Mouse (Mus musculus) erythroid progenitor cell, adult 5-6 weeks (primary cell): Measurements from ENCODE around the gene Kcnj4. TPM values are rescaled to one million over a fixed set of nuclear protein-coding genes. Genes with fewer than 3 reads are reported as not detected.

Experiments used
- ATAC-seq: replicated peaks from 2 replicates; pipeline ENCODE4 v1.8.0; 2016; ENCODE audit warnings: moderate number of reproducible peaks, mild to moderate bottlenecking, moderate TSS enrichment, inconsistent platforms; ENCODE audit not compliant: poor library complexity, low FRiP score, severe bottlenecking
- total RNA-seq, 2 experiments: library from RNA; stranded (forward) in 1 of 2; stranded (reverse) in 1 of 2; fragments of 150-400 nt in 1 of 2; fragments of 186-747, 209-891 nt in 1 of 2; gene quantifications; 2 replicates each; pipeline versions ENCODE4 v1.2.3 to v1.2.4; 2015 to 2017; ENCODE audit warnings: low replicate concordance in 2 of 2

The Kcnj4 gene
- total RNA-seq, 2 experiments from 2014 or later: not detected

DNA sequence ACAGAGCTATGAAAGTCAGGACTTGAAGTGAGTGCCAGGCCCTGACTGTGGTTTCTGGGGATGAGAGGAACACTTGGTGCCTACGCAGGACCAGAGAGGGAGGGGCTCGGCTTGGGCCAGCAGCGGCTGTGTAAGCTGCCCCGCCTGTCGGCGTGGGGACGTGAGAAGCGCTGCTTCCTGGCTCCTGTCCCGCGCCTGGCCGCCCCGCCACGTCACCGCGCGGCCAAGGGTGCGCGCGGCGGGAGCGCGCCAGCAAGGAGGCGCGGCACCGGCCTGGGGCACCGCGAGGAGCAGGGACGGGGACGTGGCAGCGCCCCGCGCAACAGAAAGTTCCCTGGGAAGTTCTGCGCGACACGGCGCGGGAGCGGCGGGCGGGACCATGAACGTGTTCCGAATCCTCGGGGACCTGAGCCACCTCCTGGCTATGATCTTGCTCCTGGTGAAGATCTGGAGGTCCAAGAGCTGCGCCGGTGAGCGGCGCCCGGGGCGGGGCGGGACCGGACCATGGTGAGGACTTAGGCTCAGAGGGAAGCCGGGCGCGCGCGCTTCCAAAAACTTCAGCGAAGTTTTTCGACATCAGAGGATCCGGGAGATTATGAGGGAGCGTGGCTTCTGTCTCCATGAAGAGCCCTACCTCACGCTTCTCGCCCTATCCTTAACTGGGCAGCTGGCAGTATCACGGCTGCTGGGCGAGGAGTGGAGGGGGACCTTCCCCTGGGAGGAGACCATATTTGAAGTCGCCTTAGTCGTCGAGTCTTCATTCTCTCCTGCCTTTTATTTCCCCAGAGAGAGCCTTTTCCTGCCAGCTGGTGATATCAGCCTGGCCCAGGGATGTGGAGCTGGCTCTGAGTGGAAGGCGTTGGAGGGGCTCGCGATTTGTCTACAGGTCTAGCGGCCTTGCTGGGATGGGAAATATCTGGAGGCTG is 11.4 kb upstream of the Kcnj4 start, which contains the start of gene Kdelr3:
Kdelr3 (plus strand) TSS at position 241 of the 926 bp plus-strand sequence.
- ATAC-seq: no peak

DNA sequence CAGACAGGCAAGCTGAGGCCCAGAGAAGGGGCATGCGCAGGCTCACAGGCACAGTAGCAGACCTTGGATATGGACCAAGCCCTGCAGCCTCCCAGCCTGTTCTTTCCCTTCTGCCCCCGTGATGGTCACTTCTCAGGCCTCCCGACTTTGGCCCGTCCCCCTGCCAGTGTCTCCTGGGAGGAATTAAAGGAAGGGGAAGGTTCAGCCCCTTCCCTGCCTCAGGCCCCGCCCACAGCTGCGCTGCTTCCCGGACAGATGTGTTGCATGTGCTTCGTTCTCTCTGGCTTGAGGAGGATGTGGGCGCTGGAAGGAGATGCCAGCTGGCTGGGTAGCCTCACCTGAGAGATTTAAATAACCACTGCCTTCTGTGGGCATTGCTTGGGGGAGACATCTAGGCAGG is 8.9 kb upstream of the Kcnj4 start:
- no peak for ATAC-seq

DNA sequence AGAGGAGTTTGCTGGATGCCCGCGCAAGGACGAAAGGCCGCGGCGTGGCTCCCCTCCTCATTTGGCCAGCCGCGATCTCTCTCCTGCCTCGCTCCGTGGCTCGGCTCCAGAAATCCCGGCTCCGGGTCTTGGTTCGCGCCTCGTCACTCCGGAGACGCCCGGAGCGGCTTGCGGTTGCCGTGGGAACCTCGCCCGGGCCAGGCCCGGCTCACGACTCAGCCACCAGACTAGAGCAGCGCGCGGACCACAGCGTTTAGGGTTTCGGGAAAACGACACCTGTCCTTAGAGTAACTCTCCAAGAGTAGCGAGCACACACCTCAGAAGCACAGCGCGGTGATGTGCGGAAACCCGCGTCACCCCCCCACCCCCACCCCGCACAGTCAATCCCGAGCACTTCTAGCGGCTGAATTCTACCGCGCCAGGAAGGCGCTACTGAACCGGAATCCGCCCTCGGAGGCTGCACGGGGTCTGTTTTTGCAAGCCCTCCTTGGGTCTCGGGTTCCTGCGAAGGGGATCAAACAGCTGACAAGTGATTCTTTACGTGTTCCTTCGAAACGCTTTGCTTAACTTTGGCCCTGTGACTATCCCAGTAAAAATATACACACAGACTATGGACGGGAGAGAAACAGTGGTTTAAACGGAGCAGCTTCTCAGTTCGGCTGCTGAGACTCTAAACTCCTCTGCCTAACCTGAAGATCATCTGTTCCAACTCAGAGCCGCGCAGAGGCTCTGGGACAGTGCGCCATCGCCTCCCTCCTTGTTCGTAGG is 6.7 kb upstream of the Kcnj4 start:
- ATAC-seq: 0 out of 2 replicates have a peak, but pooled peaks have one; percentile 29

DNA sequence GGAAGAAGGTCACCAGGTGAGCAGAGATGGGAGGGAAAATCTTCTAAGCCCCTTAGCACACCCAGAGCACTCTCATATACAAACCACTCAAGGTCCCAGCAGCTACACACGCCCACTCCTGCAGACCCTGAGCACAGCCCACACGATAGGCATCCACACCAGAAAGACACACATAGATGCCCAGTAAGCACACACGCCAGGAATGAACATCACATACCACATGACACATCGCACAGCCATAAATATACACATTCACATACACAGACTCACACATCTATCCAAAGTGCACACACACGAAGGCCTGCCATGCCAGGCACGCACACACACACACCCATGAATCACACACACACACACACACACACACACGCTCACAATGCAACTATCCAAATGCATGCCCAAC is 5.4 kb upstream of the Kcnj4 start:
- no peak for ATAC-seq

DNA sequence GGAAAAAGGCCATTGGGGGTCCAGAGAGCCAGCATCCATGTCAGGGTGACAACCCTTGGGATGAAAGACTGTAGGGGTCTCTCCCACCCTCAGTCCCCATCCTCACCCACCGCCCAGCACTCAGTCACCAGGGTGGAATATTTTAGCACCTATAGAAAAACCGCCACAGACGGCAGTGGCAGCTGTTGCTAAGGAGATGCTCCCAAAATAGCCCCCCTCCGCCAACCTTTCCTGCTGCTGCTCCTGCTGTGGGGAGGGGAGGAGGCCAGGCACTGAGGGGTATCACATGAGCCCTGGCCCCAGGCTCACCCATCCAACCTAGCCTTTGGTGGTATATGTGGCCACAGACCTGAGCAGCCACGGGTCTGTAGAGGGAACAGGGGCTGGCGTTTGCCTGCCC is 5.0 kb upstream of the Kcnj4 start:
- ATAC-seq: no peak

DNA sequence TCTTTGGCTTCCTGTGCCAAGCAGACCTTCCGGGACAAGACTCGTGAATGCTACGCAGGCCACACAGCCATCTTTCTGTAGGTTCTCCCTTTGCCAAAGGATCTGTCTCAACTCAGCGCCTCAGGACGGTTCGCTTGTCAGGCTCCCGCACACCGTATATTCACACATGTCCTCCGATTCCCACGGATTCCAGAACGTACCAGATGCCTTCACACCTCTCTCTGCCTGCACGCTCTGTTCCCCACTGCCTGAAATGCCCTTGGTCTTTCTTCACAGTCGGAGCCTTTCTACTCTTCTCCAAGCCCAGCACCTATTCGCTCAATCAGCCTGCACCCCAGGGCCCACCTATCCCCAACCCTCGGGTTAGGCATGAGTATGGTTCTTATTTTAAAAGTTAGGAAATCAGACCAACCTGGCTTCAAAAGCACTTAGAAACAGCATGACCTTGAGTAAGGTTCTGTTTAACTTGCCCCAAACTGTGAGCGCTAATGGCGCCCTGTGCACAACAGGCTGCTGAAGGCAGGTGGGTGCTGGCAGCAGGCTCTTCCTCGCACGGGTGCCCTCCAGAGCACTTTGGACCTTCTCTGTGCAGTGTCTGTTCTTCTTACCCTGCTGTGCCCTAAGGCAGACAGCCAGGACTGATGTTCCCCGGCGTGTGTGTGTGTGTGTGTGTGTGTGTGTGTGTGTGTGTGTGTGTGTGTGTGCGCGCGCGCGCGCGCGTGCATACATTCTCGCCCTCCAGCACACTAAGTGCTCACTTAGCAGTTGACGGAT is 2.2 kb upstream of the Kcnj4 start:
- ATAC-seq: no peak

DNA sequence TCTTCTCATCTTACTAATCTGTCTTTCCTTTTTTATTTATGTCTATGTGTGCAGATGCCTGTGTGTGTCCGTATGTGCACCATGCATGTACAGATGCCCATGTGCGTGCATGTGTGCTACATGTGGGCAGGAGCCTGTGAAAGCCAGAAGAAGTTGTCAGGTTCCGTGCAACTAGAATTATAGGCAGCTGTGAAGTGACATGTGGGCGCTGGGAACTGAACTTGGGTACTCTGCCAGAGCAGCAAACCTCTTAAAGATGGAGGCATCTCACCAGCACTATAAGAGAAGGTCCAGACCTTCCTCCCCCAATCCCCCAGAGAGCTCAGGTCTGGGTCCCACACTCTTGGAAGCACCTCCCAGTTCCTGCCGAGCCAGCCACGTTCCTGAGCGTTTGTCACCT is 1.4 kb upstream of the Kcnj4 start:
- ATAC-seq: no peak

DNA sequence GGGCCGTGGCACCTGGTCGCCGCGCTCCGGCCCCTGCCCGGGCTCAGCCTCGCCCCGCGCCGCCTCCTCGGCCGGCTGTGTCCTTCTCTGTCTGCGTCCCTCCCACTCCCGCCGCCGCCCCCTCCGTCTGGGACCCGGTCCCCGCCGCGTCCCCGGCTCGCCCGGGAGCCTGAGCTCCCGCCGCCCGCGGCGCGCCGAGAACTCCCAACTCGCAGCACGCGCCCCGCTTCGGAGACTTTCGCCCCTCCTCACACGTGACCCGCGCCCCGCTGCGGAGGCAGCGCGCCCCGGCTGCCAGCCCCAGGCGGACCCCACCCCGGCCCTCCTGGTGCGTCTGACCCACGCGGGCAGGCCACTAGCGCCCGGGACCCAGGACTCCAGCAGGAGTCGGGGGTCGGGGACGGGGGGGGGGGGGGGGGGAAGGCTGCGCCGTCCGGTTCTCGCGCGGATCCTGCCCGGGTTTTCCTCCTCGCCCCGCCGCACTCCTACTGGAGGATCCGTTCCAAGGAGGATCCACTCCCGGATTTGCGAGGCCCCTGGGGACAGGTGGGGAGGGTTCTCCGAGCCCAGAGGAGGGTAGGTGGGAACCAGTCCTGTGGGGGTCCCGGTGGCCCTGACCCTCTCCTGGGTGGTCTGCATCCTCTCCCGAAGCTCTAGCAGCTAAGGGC is 709 bp upstream of the Kcnj4 start:
- ATAC-seq: no peak

DNA sequence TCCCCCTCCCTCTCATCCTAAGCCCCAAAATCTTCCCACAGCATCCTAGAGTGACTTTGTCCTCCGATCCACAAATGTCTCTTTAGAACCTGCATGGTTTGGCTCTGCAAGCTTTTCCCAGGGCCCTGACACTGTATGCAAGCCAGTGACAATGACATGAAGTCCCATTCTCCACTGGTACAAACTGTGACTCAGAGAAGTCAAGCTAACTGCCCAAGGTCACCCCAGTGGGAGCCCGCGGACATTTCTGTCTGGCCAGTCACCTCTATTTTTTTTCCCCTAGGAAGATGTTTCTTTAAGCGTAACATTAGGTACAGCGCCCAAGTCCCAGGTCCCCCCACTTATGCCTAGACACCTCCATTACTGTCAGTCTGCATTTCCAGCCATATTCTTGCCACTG is 1.6 kb downstream of the Kcnj4 start:
- ATAC-seq: no peak

DNA sequence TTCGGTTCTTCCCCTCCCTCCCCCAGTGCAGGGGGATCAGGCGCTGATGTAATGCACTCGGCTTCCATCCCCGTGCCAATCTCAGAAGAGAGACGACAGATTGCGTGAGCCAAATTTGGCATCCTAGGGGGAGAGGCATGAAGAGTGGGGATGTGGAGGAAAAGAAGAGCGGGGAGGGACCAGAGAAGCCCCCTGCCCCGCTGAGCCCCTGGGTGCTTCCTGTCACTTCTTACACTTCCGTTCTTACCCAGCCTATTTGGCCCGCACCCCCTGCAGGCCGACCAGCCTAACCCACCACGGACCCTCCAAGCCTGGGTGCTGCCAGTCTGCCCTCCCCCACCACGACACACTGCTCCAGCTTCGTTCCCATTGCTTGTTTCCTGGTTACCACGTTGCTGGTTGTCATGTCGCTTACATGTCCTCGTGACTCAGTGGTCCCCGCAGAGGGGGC is 2.1 kb downstream of the Kcnj4 start:
- no peak for ATAC-seq

DNA sequence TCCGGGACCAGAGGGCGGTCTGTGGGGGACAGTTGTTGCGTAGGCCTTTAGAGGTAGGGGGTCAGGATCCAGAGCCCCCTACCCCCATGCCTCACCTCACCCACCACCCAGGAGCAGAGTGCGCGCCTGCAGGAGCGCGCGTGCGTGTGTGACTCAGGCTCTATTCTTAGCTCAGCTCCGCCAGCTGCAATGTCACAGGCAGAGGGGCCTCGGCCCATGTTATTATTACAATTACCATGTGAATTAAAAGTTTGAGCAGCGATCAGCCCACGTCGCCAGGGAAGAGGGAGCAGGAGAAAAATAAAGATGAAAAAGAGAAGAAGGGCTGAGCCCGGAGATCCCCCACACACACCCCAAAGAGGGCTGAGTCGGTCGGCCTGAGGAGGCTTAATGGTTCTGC is 4.9 kb downstream of the Kcnj4 start:
- ATAC-seq: no peak

DNA sequence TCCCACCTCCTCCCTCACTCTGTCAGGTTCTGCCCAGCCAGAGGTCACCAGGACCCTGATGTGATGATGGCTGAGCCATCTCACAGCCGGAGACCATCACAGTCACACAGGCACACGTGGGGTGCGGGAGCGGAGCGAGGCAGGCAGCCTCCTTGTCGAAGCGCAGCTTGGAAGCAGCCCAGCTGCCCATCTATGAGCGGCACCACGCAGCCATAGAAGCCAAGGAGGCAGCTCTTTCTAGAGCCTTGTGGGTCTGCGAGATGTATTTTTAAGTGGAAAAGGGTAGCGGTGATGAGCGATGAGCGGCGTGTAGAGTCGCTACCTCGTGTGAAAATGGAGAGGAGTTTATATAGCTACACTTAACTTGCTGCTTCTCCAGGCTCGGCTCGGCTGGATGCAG is 11.5 kb downstream of the Kcnj4 start:
- ATAC-seq: no peak

DNA sequence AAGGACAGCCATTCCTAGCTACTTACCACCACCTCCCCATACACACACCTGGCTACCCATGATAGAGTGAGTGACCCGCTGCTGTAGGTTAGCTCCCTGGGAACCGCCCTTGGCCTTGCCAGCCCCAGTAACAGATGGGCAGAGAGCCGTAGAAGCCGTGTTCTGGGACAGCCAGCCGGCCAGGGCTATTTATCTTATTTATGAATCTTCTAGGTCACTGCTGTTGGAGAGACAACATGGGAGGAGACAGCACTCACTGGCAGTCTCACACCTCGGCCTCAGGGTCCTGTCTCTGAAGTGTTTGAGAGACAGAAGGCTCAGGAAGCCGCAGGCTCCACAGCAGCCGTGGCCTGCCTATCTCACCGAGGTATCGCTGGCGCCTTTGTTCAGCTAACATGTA is 15.6 kb downstream of the Kcnj4 start:
- ATAC-seq: no peak

DNA sequence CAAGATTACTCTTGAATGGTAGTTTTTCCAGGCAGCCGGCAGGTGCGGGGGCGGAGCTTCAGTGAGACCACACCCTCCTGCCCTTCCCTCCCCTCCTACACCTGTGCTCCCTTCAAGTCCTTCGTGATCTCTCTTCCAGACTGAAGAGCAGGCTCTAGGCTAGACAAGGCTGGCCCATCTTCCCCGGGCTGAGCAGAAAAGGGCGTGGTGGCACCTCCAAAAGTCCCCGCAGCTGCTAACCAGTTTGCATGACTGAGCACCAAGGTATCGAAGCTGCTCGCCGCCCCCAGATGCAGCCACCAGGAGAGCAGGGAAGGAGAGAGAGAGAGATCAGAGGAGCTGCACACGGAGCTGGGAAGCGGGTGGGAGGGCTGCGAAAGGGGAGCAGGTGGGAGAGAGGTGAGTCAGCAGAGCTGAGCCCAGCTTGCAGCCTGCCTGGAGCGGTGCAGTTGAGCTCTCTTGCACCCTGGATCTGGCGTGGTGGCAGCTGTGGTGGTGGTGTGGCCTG is 23.8 kb downstream of the Kcnj4 start:
- no peak for ATAC-seq

DNA sequence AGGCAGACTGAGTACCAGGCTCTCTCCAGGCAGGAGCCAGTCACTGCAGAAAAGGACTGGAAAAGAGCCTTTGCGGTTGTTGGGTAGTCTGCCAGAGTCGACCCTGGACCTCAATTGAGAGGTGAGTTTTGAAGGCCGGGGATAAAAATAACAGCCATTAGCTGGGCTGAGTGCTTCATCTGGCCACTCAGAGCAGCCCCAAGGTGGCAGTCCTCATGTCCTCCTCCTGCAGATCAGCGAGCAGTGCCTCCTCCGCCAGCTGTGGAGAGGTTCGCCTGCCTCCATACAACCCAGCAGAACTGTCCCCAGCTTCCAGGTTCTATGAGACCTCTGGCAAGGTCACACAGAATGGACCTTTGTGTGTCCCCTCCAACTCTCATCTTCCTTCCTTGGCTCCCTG is 27.8 kb downstream of the Kcnj4 start:
- no peak for ATAC-seq

DNA sequence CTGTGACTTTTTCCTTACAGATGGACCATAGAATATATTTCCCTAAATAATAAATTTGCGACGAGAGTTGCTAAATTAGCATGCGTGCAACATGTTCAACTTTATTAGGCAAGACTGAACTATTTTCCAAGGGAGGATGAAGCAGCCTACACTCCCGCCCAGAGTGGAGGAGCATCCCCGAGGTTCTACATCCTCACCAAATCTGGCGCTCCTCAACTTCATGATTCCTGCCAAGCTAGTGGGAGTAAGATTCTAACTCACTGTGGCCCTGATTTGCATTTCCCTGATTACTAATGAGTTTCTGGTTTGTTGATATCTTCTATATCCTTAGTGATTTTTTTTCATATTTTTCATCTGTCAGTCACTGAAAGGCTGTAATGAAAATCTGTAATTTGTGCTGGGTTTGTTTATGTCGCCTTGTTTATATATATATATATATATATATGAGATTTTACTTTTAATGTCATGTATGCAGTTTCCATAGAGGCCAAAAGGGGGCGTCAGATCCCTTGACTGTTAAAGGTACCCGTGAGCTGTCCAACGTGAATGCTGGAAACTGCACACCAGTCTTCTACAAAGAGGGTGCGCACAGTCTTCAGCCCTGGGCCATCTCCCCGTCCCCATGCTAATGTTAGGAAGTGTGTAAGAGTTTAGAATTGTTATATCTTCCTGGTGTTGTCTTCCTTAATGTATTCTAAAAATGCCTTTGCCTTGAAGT is 31.2 kb downstream of the Kcnj4 start:
- no peak for ATAC-seq

DNA sequence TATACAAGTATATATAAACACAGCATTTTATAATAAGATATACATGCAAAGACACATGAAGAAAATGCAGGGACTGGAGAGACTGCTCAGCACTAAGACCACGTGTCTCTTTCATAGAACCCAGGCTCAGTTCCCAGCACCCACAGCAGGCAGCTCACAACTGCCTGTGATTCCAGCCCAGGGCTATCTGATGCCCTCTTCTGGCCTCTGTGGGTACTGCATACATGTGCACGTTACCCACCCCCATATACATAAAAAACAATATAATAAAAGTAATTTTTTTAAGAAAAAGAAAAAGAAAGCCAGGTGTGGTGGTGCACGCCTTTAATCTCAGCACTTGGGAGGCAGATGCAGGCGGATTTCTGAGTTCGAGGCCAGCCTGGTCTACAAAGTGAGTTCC is 32.0 kb downstream of the Kcnj4 start:
- no peak for ATAC-seq

DNA sequence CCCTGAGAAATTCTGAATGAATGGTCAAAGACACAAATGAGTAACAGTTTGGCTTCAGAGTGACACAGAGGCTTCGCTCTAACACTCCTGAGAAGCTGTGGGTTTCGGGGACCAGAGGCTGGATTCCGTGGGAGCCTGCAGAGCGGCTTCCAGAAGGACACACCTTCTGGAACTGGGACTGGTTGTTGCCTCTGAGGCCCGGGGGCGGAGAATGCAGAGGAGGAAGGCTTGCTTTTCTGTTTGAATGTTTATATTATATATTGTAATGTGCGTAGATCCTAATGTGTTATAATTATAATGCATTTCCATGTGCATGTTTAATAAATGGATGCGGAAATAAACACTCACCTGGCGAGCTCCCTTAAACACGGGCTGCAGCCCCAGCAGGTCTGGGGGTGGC is 33.9 kb downstream of the Kcnj4 start:
- ATAC-seq: no peak

DNA sequence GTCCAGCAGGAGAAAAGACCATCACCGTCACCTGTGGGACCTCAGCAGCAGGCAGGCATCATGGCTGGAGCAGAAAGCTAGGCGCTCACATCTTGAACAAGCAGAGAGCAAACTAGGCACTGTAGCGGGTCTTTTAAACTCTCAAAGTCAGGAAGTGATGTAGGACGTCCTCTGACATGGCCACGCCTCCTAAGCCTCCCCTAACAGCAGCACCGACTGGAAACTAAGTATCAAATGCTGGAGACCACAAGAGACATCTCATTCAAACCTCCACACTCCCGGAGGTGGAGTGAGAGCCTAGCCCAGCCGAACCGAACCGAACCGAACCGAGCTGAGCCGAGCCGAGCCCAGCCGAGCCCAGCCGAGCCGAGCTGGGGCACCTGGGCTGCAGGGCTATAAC is 34.5 kb downstream of the Kcnj4 start:
- ATAC-seq: no peak
